Mouse (Mus musculus): Measurements from ENCODE around the gene Gpalpp1. TPM values are rescaled to one million over a fixed set of nuclear protein-coding genes. Genes with fewer than 3 reads are reported as not detected.

Gene Gpalpp1
- polyA plus RNA-seq, 1 experiment: 30.5 TPM

DNA sequence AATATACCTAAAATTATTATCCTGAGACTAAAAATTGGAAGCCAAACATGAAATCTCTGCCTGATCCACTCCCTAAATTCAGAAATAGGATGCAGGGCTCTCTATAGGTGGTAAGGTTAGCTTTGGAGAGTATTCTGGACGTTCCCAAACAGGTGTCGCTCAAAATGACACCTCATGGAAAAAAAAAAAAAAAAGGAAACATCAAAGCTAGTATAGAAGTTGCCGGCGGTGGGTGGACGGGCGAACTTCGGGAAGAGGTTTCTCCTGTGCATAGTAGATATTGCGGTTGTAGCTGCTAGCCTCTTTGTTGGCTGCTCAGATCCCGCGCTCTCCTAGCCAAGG is 41.2 kb upstream of the Gpalpp1 start:
- no peaks in the 10 kb centered on the region for H3K36me3 ChIP-seq (ENCODE audit: control insufficient read depth, insufficient read depth, low read length, poor library complexity, severe bottlenecking)
- H3K27me3 ChIP-seq (ENCODE audit: control insufficient read depth, insufficient read depth, low read length, poor library complexity, severe bottlenecking): no peaks in the 10 kb centered on the region
- H3K4me3 ChIP-seq (ENCODE audit: low read depth, low read length): peak overlapping the region; percentile 93
- TF ChIP-seq EP300 (IDR thresholded peaks at IDR 0.05; ENCODE audit: insufficient read depth, low read depth, low read length) (no peak), POLR2A (IDR thresholded peaks at IDR 0.05; ENCODE audit: insufficient read depth, low read length) (no peak), CTCF (IDR thresholded peaks at IDR 0.05; ENCODE audit: low read depth, low read length) (no peak)
- peak overlapping the region; percentile 92 for H3K27ac ChIP-seq (ENCODE audit: insufficient read depth, low read length)
- no peaks in the 10 kb centered on the region for H3K4me1 ChIP-seq (ENCODE audit: control insufficient read depth, insufficient read depth, low read length)
- no peaks in the 10 kb centered on the region for H3K9me3 ChIP-seq (replicated peaks; ENCODE audit: control insufficient read depth, insufficient read depth, low read length, poor library complexity, severe bottlenecking)
- peak overlapping the region; percentile 86 for H3K9ac ChIP-seq (ENCODE audit: low read depth, poor library complexity, severe bottlenecking)

DNA sequence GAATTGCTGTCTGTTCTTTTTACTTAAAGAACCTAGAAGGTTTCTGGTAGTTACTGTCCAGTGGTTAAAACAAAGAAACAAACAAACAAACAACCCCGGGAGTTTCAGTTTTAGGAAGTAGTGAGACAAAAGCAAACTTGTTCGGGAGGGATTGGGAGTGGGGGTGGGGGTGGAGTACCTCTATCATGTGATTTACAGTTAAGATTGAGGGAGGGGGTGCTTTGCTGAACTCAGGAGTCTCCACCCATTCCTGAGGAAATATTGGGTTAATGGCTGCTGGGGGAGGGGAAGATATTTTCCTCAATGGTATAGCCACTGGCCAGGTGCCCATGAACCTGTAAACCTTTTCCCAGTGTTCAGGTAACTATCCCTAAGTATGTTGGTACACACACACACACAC is 40.5 kb upstream of the Gpalpp1 start:
- H3K9ac ChIP-seq (ENCODE audit: low read depth, poor library complexity, severe bottlenecking): peak overlapping the region; percentile 86
- no peaks in the 10 kb centered on the region for H3K9me3 ChIP-seq (replicated peaks; ENCODE audit: control insufficient read depth, insufficient read depth, low read length, poor library complexity, severe bottlenecking)
- no peaks in the 10 kb centered on the region for H3K4me1 ChIP-seq (ENCODE audit: control insufficient read depth, insufficient read depth, low read length)
- TF ChIP-seq POLR2A (IDR thresholded peaks at IDR 0.05; ENCODE audit: insufficient read depth, low read length) (no peak), CTCF (IDR thresholded peaks at IDR 0.05; ENCODE audit: low read depth, low read length) (no peak), EP300 (IDR thresholded peaks at IDR 0.05; ENCODE audit: insufficient read depth, low read depth, low read length) (no peak)
- no peaks in the 10 kb centered on the region for H3K27me3 ChIP-seq (ENCODE audit: control insufficient read depth, insufficient read depth, low read length, poor library complexity, severe bottlenecking)
- H3K4me3 ChIP-seq (ENCODE audit: low read depth, low read length): peak overlapping the region; percentile 54
- H3K36me3 ChIP-seq (ENCODE audit: control insufficient read depth, insufficient read depth, low read length, poor library complexity, severe bottlenecking): no peaks in the 10 kb centered on the region
- peak overlapping the region; percentile 77 for H3K27ac ChIP-seq (ENCODE audit: insufficient read depth, low read length)

DNA sequence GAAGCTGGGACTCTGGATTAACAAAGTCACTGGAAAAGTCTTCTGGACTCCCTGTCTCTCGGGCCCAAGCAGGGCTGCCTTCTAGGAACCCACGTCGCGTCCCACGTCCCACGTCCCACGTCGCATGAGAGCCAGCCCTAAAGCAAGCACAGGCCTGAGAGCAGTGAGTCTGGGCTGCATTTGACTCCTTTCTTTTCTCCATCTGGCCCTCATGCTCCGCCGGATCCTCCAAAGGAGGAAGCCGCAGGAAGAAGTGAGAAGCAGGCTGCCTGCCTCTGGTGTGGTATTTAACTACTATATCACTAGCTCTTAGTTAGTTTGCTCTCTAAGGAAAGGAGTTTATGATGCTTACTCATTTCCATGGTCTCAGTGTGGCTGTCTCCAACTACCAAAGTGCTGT is 39.9 kb upstream of the Gpalpp1 start:
- Histone ChIP-seq H3K9me3 (replicated peaks; ENCODE audit: control insufficient read depth, insufficient read depth, low read length, poor library complexity, severe bottlenecking) (no peaks in the 10 kb centered on the region), H3K9ac (ENCODE audit: low read depth, poor library complexity, severe bottlenecking) (peak overlapping the region; percentile 86), H3K4me1 (ENCODE audit: control insufficient read depth, insufficient read depth, low read length) (peaks cover 2% of the 10 kb centered on the region), H3K27me3 (ENCODE audit: control insufficient read depth, insufficient read depth, low read length, poor library complexity, severe bottlenecking) (no peaks in the 10 kb centered on the region), H3K27ac (ENCODE audit: insufficient read depth, low read length) (peak overlapping the region; percentile 64), H3K4me3 (ENCODE audit: low read depth, low read length) (peak overlapping the region; percentile 35), H3K36me3 (ENCODE audit: control insufficient read depth, insufficient read depth, low read length, poor library complexity, severe bottlenecking) (no peaks in the 10 kb centered on the region)
- TF ChIP-seq CTCF (IDR thresholded peaks at IDR 0.05; ENCODE audit: low read depth, low read length) (no peak), POLR2A (IDR thresholded peaks at IDR 0.05; ENCODE audit: insufficient read depth, low read length) (no peak), EP300 (IDR thresholded peaks at IDR 0.05; ENCODE audit: insufficient read depth, low read depth, low read length) (no peak)

DNA sequence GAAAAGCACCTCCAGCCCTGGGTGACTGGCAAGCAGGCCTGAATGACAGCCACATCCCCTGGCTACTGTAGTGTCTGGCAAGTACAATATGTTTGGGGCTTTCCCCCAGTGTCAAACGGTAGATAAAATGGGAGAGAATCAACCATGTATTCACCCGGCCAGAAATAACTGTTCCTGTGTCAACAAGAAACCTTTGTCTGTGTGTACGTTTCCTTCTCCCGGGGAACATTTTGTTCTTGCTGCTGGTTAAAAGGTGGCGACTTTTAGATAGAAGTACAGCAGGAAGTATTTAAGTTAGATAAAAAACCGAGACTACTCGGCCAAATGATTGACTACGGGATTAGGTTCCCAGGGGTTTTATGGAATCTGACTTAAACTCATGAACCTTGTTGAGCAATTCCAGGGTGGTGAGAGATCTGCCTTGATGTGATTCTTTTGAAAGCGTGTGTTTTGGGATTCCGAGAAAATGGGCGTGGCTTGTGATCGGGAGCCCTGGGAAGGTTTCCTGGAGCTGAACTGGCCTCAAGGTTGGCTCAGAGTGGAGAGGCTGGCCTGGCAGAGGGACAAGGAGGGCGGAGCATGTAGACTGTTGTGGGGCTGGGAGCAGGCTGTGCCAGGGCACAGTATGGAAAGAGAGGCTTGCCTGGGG is 39.1 kb upstream of the Gpalpp1 start:
- Histone ChIP-seq H3K4me3 (ENCODE audit: low read depth, low read length) (no peak overlapping the region; the same call in 1 of the 2 replicates), H3K36me3 (ENCODE audit: control insufficient read depth, insufficient read depth, low read length, poor library complexity, severe bottlenecking) (no peaks in the 10 kb centered on the region), H3K9ac (ENCODE audit: low read depth, poor library complexity, severe bottlenecking) (peak overlapping the region; percentile 86; the same call in 1 of the 2 replicates), H3K27me3 (ENCODE audit: control insufficient read depth, insufficient read depth, low read length, poor library complexity, severe bottlenecking) (no peaks in the 10 kb centered on the region), H3K9me3 (replicated peaks; ENCODE audit: control insufficient read depth, insufficient read depth, low read length, poor library complexity, severe bottlenecking) (no peaks in the 10 kb centered on the region), H3K4me1 (ENCODE audit: control insufficient read depth, insufficient read depth, low read length) (peaks cover 2% of the 10 kb centered on the region), H3K27ac (ENCODE audit: insufficient read depth, low read length) (peak overlapping the region; percentile 64)
- TF ChIP-seq POLR2A (IDR thresholded peaks at IDR 0.05; ENCODE audit: insufficient read depth, low read length) (no peak), EP300 (IDR thresholded peaks at IDR 0.05; ENCODE audit: insufficient read depth, low read depth, low read length) (no peak), CTCF (IDR thresholded peaks at IDR 0.05; ENCODE audit: low read depth, low read length) (no peak)

DNA sequence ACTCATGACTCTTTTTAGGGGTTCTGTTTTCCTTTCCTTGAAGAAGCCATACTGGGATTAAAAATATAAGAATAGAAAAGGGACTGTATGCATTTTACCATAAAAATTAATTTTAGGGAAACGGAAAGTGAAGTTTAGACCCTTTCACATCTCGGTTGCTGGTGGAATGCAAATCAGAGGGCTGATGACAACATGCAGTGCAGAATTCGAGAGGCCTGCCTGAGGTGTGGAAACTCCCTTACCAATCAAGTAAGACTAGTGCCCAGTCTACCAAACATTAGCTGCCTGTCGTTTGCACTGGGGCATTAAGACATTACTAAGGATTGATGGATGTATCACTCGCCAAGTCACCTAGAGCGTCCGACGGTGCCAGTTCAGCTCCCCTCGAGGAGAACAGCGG is 37.7 kb upstream of the Gpalpp1 start:
- peaks cover 4% of the 10 kb centered on the region for H3K4me1 ChIP-seq (ENCODE audit: control insufficient read depth, insufficient read depth, low read length)
- H3K4me3 ChIP-seq (ENCODE audit: low read depth, low read length): no peak overlapping the region
- H3K9me3 ChIP-seq (replicated peaks; ENCODE audit: control insufficient read depth, insufficient read depth, low read length, poor library complexity, severe bottlenecking): no peaks in the 10 kb centered on the region
- TF ChIP-seq EP300 (IDR thresholded peaks at IDR 0.05; ENCODE audit: insufficient read depth, low read depth, low read length) (no peak), CTCF (IDR thresholded peaks at IDR 0.05; ENCODE audit: low read depth, low read length) (no peak), POLR2A (IDR thresholded peaks at IDR 0.05; ENCODE audit: insufficient read depth, low read length) (no peak)
- H3K36me3 ChIP-seq (ENCODE audit: control insufficient read depth, insufficient read depth, low read length, poor library complexity, severe bottlenecking): no peaks in the 10 kb centered on the region
- no peaks in the 10 kb centered on the region for H3K27me3 ChIP-seq (ENCODE audit: control insufficient read depth, insufficient read depth, low read length, poor library complexity, severe bottlenecking)
- H3K27ac ChIP-seq (ENCODE audit: insufficient read depth, low read length): no peak overlapping the region
- H3K9ac ChIP-seq (ENCODE audit: low read depth, poor library complexity, severe bottlenecking): no peak overlapping the region

DNA sequence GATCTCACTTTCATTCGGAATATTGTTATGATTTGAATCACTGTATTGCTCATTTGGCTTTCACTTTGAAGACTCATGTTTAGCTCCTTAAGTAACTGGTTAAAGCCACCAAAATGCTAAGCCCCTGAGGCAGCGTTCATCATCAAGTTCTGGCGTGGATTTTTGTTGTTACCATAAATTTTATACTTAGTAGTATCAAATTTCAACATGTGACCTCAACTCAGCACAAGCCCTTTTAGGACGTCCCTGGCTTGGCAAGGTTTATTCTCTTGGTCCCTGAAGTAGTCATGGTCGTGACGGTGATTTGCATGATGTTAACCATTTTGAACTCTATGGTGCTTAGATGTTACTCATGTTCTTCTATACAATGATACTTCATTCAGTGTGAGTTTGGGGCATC is 36.5 kb upstream of the Gpalpp1 start:
- TF ChIP-seq EP300 (IDR thresholded peaks at IDR 0.05; ENCODE audit: insufficient read depth, low read depth, low read length) (no peak), POLR2A (IDR thresholded peaks at IDR 0.05; ENCODE audit: insufficient read depth, low read length) (no peak)

More for the DNA sequence above, 36.5 kb upstream of the Gpalpp1 start:
- H3K9me3 ChIP-seq (replicated peaks; ENCODE audit: control insufficient read depth, insufficient read depth, low read length, poor library complexity, severe bottlenecking): no peaks in the 10 kb centered on the region
- no peaks in the 10 kb centered on the region for H3K36me3 ChIP-seq (ENCODE audit: control insufficient read depth, insufficient read depth, low read length, poor library complexity, severe bottlenecking)
- no peak overlapping the region for H3K9ac ChIP-seq (ENCODE audit: low read depth, poor library complexity, severe bottlenecking)
- peaks cover 4% of the 10 kb centered on the region for H3K4me1 ChIP-seq (ENCODE audit: control insufficient read depth, insufficient read depth, low read length)
- H3K27ac ChIP-seq (ENCODE audit: insufficient read depth, low read length): no peak overlapping the region
- no peaks in the 10 kb centered on the region for H3K27me3 ChIP-seq (ENCODE audit: control insufficient read depth, insufficient read depth, low read length, poor library complexity, severe bottlenecking)
- H3K4me3 ChIP-seq (ENCODE audit: low read depth, low read length): no peak overlapping the region
